Mouse (Mus musculus) intestine, postnatal 0 days (tissue): ENCODE measurements at regions not wholly inside any gene's neighbourhood (a gene's known extent, or its start where the extent isn't known, plus 50 kb on each side); places are given as distances from the start of the nearest gene placed in this dataset. TPM values are rescaled to one million over a fixed set of nuclear protein-coding genes. Genes with fewer than 3 reads are reported as not detected.

Source experiments
- ATAC-seq: fragments of 200-750 bp; cut with Nextera tagmentation; 2 replicates; pipeline ENCODE4 v1.8.0; 2017; ENCODE audit warnings: mild to moderate bottlenecking, moderate TSS enrichment, moderate library complexity
- H3K27ac ChIP-seq: fragments of 300-500 bp; sonication (generic); 2 replicates; pipeline ENCODE4 v1.5.1; 2014; ENCODE audit warnings: mild to moderate bottlenecking, low read depth, low read length, moderate library complexity
- H3K27me3 ChIP-seq: fragments of 300-500 bp; sonication (generic); replicated peaks from 2 replicates; pipeline ENCODE4 v1.6.1; 2014; ENCODE audit warnings: low read length, mixed read lengths; ENCODE audit not compliant: control insufficient read depth, insufficient read depth
- H3K36me3 ChIP-seq: fragments of 300-500 bp; sonication (generic); 2 replicates; pipeline ENCODE4 v1.6.1; 2014; ENCODE audit warnings: mild to moderate bottlenecking, moderate library complexity; ENCODE audit not compliant: control insufficient read depth, insufficient read depth
- H3K4me1 ChIP-seq: fragments of 300-500 bp; sonication (generic); replicated peaks from 2 replicates; pipeline ENCODE4 v1.6.1; 2014; ENCODE audit warnings: antibody characterized with exemption, low read length, mixed read lengths; ENCODE audit not compliant: control insufficient read depth, insufficient read depth
- H3K4me2 ChIP-seq: fragments of 300-500 bp; sonication (generic); replicated peaks from 2 replicates; pipeline ENCODE4 v1.6.1; 2014; ENCODE audit warnings: low read depth, mild to moderate bottlenecking, moderate library complexity
- H3K4me3 ChIP-seq: fragments of 300-500 bp; sonication (generic); 2 replicates; pipeline ENCODE4 v1.5.1; 2014; ENCODE audit warnings: low read depth, low read length
- H3K9ac ChIP-seq: fragments of 300-500 bp; sonication (generic); 2 replicates; pipeline ENCODE4 v1.6.1; 2014; ENCODE audit warnings: mild to moderate bottlenecking, low read depth, low read length
- H3K9me3 ChIP-seq: fragments of 300-500 bp; sonication (generic); 2 replicates; pipeline ENCODE4 v1.6.1; 2016; ENCODE audit warnings: mixed run types; ENCODE audit not compliant: control insufficient read depth
- CTCF ChIP-seq: sonication (generic); IDR thresholded peaks from 2 replicates; pipeline ENCODE4 v1.5.1; 2016; ENCODE audit warnings: low read depth, mild to moderate bottlenecking, control low read depth, antibody characterized with exemption, moderate library complexity
- WGBS: fragments of 180-500 bp; shearing (Covaris S2); extraction: QIAGEN DNeasy Blood & Tissue Kit; methylation state at CpG from one replicate; pipeline ENCODE4 v1.1.7; 2014; 5-methylcytosine and 5-hydroxymethylcytosine counted together
- microRNA-seq: library from miRNA; unstranded; fragments of <30 nt; microRNA quantifications from one replicate; pipeline ENCODE4, GENCODE M21; 2016

GRCm38 (mm10) chr8:107885971-107886370 lies 56.5 kb upstream of the Zfhx3 start:
- Histone ChIP-seq H3K27me3 (no peaks in the 10 kb centered on the region), H3K4me3 (no peak overlapping the region), H3K36me3 (no peaks in the 10 kb centered on the region), H3K4me1 (no peaks in the 10 kb centered on the region), H3K9ac (no peak overlapping the region), H3K4me2 (no peak overlapping the region), H3K9me3 (no peaks in the 10 kb centered on the region), H3K27ac (no peak overlapping the region)
- TF ChIP-seq CTCF, result no peak
- no peak; the same call in 1 of the 2 replicates for ATAC-seq
- WGBS, result 37% methylated on average over 5 of the region's 5 CpGs

- ATAC-seq, result no peak
- Histone ChIP-seq H3K27ac (no peak overlapping the region), H3K9me3 (no peaks in the 10 kb centered on the region), H3K4me3 (no peak overlapping the region), H3K4me1 (no peaks in the 10 kb centered on the region), H3K36me3 (no peaks in the 10 kb centered on the region), H3K9ac (no peak overlapping the region), H3K27me3 (no peaks in the 10 kb centered on the region), H3K4me2 (no peak overlapping the region)
- TF ChIP-seq CTCF, result no peak
- 67% methylated on average over 19 of the region's 19 CpGs for WGBS
Measured at GRCm38 (mm10) chr8:107886516-107887253, 55.8 kb upstream of the Zfhx3 start.

DNA sequence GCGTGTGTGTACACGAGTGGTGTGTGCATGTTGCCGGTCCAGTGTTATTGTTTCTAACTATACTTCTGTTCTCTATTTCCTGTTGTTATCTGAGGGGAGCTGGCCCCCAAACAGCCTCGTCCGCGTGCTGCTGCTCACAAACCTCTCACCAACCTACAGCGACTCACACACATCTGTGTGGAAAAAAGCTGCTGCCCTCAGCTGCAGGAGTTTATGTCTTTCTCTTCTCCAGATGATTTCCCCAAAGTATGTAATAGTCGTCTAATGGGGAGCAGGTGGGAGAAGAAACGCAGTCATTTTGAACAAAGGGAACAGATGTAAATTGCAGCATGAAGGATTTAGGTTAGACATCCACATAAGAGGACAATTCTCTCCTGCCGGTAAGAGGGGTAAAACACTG lies 55.1 kb upstream of the Zfhx3 start:
- no peaks in the 10 kb centered on the region for H3K4me1 ChIP-seq
- H3K9ac ChIP-seq, result no peak overlapping the region
- 43% methylated on average over 10 of the region's 10 CpGs for WGBS
- H3K36me3 ChIP-seq, result no peaks in the 10 kb centered on the region
- H3K4me3 ChIP-seq, result no peak overlapping the region
- no peak overlapping the region for H3K27ac ChIP-seq
- ATAC-seq, result no peak
- TF ChIP-seq CTCF, result no peak
- H3K27me3 ChIP-seq, result no peaks in the 10 kb centered on the region
- H3K9me3 ChIP-seq, result no peaks in the 10 kb centered on the region
- no peak overlapping the region for H3K4me2 ChIP-seq

DNA sequence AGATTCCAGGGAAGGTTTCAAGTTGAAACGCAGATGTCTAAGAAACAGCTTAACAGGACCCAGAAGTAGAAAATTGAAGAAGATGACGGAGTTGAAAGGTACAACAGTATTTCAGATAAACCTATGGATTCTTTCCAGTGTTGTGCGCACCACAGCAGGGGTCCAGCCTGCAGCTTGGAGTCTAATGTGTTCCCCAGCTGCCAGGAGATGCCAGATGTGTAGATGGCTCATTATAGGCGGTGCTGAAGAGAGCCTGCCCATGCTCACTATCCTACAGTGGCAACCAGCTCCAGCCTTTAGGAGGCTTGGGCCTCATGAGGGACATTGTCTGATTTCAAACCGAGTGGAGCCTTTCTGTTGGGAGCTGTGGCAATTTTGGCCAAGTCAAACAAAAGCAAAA lies 51.5 kb upstream of the Zfhx3 start:
- H3K4me1 ChIP-seq, result no peaks in the 10 kb centered on the region
- no peaks in the 10 kb centered on the region for H3K36me3 ChIP-seq
- H3K27me3 ChIP-seq, result no peaks in the 10 kb centered on the region
- no peak overlapping the region for H3K27ac ChIP-seq
- WGBS, result 87% methylated on average over 5 of the region's 5 CpGs
- no peak overlapping the region for H3K4me2 ChIP-seq
- no peak for TF ChIP-seq CTCF
- no peaks in the 10 kb centered on the region for H3K9me3 ChIP-seq
- no peak overlapping the region for H3K4me3 ChIP-seq
- ATAC-seq, result no peak
- no peak overlapping the region for H3K9ac ChIP-seq

Small RNA genes lying in the stretch of these regions (microRNA-seq; reads per million reads assigned to microRNA genes)
- gene Gm22825, result not detected
- not detected for gene Gm23646
